Mouse (Mus musculus) urinary bladder, postnatal 10 days (tissue): ENCODE results near the gene Tekt3.

Experiments
- DNase-seq: peaks from one replicate; pipeline ENCODE4 v3.0.0; 2022; ENCODE audit warnings: low spot score

Gene Tekt3

GRCm38 (mm10) chr11:63061446-63061845 is at the start of gene Tekt3:
Tekt3 (plus strand) TSS chr11:63061654.
- no peak for DNase-seq

GRCm38 (mm10) chr11:63017327-63018082 is 43.9 kb upstream of the Tekt3 start:
- no peak for DNase-seq

GRCm38 (mm10) chr11:63018083-63018622 is 43.3 kb upstream of the Tekt3 start:
- no peak for DNase-seq

DNA sequence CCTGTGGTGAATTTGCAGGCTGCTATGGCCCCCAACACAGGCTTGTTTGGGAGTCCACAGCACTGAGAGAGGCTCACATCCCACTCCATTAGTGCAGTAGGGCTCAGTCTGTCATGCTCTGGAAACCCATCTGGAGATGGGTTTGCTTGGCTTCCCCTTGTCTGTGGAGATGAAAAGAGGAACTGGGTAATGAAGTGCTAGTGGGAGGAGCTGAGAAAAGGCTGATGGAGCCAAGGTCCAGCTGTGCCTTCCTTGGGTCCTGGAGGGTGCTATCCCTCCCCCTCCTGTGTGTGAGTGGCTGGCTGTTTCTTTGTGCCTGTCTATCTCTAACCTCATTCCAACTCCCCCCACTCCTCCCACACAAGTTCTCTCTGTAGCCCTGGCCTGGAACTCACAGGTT is 40.8 kb upstream of the Tekt3 start:
- no peak for DNase-seq

GRCm38 (mm10) chr11:63021141-63021806 is 40.2 kb upstream of the Tekt3 start:
- no peak for DNase-seq

GRCm38 (mm10) chr11:63023461-63023860 is 38.0 kb upstream of the Tekt3 start:
- no peak for DNase-seq

DNA sequence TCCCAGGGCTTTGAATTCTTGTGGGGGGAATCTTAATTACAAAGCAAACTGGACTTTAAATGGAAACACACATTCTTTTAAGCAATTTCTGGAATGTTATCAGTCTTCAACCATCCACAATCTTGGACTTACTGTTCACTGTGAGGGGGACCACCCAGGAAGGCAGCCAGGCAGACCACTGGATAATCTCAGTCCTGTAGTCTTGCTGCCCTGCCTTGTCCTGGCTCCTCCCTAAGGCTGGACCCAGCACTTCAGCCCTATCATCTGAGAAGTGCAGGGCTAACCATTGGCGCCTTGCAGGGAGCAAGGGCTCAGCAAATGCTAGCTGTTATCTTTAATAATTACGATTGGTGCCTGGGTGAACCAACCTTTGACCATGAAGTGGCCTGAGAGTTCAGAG is 37.3 kb upstream of the Tekt3 start:
- no peak for DNase-seq

DNA sequence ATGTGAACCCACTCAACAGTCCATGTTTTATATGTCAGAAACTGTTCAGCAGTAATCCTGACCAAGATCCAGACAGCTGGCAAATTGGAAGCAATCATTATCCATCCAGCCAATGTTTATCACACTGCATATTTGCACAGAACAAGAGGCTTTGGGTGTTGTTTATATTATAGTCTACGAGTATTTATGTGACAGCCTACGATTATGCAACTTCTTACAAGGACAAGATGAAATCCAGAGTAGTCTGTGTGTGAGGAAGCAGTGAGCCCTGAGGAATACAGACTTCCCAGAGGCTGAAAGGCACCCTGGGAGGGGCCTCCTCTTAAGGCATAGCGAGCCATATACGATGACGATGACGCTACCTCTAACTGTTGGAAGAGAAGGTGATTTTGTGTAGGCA is 36.0 kb upstream of the Tekt3 start:
- DNase-seq = no peak

GRCm38 (mm10) chr11:63026651-63027141 is 34.8 kb upstream of the Tekt3 start:
- DNase-seq = no peak

DNA sequence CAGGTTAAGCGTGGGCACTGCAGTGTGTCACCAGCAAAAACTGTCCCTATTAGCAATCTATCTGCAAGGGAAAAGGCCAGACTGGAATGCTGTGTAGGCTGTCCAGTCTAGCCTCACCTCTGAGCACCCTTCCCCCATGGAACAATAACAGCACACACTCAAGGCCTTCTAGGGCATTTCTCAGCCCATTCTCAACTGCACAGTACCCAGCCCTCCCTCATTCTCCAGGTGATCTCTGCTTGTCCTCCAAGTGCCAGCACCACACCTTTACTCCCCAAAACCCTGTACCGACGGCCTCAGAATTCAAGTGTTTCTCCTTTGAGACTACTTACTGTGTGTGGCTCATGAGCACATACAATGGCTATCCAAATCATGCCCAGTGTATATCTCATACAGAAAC is 33.3 kb upstream of the Tekt3 start:
- DNase-seq = no peak

DNA sequence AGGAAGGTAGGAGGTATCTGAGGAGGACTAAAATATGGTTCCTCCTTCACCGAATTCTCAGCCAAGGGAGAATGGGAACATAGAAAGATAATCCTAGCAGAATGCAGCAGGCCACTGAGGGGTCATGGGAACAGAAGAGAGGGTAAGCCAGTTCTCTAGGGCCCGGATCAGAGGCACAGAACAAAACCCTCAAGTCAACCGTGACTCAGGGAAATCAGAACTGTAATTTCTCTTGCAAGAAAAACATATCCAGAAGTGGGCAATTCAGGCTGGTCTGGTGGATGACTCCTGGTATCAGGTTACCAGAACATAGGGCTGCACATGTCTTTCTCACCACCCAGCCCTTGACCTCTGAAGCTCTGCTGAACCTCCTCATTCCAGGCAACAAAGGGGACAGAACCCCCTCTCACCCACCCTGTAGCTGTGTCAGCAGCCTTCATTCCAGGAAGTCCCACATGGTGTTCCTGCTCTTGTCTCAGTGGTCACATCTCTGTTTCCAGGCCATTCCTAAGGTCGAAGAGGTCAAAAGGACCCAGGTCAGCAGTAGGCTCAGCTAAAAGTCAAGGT is 32.2 kb upstream of the Tekt3 start:
- DNase-seq = no peak

DNA sequence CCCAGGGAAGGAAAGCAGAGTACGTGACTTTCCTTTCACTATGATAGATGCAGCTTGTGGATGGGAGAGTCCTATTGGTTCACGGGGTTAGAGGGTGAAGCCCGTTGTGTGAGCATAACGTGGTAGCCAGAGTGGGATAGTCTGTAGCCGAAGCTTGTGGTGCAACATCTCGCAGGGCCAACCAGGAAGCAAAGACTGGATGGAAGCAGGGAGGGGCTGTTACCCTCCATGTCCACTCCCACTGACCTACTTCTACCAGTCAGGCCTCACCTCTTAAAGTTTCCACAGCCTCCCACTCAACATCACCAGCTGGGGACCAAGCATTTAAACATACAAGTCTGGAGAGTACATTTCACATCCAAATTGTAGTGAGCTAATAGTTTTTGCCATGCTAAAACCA is 31.7 kb upstream of the Tekt3 start:
- no peak for DNase-seq

- DNase-seq = no peak
Measured at GRCm38 (mm10) chr11:63035420-63036211, 25.8 kb upstream of the Tekt3 start.

GRCm38 (mm10) chr11:63040002-63040661 is 21.3 kb upstream of the Tekt3 start:
- no peak for DNase-seq

DNA sequence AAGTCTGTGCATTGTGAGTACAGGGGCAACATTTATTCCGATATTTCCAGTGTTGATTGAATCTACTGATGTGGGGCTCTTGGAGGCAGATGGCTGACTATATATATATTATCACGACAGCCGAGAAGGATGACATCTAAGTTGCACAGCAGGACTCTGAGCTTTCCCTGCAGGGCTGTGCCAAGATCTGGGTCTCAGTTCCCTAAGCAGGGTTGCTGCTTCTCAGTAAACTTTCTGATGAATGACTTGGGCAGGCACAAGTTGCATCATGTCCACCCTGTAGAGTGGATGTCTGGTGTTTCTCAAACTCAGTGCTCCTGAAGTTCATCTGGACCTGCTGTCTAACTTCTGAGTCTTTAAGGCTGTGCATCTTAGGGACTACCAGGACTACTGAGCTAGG is 15.7 kb upstream of the Tekt3 start:
- DNase-seq = no peak

DNA sequence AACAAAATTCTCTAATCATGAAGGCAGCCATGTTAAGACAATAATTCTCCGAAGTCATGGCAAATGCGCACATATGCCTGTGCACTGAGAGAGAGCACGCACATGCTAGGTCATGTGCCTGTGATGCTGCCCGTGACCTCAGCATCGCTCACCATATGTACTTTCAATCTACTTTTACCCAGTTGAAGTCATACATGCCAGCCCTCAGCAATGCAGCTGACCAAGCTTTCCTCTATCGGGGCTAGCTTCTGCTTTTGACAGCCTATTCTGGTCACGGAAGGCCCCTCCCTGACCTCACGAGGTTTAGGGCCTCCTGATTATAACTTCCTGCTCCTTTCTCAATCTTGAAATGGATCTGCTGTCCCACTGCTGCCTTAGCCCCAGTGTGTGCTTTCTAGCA is 15.1 kb upstream of the Tekt3 start:
- DNase-seq = no peak

DNA sequence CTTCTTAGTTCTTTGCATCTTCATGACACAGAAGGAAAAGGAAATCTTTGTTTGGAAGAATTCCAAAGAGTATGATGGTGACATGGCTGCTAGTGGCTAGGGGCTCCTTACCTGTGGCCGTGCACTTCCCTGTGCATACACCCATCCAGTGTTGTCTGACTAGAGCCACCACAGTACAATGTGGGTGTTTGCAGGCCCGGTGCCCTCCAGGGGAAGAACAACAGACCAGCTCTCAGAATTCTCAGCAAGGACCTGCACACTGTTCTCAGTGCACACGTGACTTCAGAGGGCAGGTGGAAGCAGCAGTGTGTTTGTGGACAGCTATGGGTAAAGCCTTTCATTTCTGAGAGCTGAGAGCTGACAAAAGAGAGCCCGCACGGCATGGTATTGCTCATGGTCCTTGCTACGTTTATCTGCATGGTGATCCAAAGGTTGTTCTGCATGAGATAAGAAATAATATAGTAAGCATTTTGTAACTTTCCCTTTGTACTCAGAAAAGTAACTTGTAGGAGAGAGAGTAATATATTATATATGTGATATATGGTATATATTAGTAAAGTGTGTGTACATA is 11.0 kb upstream of the Tekt3 start:
- no peak for DNase-seq

- DNase-seq = no peak
Measured at GRCm38 (mm10) chr11:63051041-63051440, 10.4 kb upstream of the Tekt3 start.

- DNase-seq = no peak
Measured at GRCm38 (mm10) chr11:63051996-63052395, 9.5 kb upstream of the Tekt3 start.

- no peak for DNase-seq
Measured at GRCm38 (mm10) chr11:63055596-63055995, 5.9 kb upstream of the Tekt3 start.

DNA sequence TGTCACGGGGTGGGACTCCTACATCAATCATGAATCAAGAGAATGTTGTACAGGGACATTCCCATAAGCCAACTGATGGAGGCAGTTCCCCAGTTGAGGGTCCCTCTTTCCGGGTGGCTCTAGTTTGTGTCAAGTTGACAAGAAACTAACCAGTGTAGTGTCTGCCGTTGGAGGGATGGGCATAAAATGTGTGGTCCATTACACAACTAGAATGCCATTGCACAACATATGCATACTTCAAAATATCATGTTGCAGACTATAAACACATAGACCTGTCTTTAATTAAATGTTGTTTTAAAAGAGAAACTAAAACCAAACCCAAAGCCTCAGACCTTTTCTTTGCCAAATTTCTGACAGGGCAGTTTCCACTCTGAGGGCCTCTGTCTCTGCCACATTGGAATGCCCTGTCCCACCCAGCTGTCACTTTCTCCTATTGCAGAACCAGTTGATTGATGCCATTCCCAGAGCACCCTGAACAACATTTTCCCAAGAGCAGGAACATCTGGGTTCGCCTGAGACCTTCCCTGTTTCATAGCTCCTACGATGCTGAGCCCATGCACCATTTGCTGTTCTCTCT is 3.0 kb upstream of the Tekt3 start:
- no peak for DNase-seq
